Mouse (Mus musculus) hindbrain, postnatal 0 days (tissue): ENCODE measurements around the gene Ifngr1. TPM values are rescaled to one million over a fixed set of nuclear protein-coding genes. Genes with fewer than 3 reads are reported as not detected.

Experiments used
- ATAC-seq: fragments of 200-750 bp; cut with Nextera tagmentation; 2 replicates; pipeline ENCODE4 v1.8.0; 2017; ENCODE audit warnings: mild to moderate bottlenecking, moderate TSS enrichment, moderate library complexity
- DNase-seq: peaks from one replicate; pipeline ENCODE4 v3.0.0-alpha.2; 2015; ENCODE audit warnings: low spot score
- H3K27ac ChIP-seq: fragments of 300-500 bp; sonication (generic); 2 replicates; pipeline ENCODE4 v1.5.1; 2014; ENCODE audit warnings: mild to moderate bottlenecking
- H3K27me3 ChIP-seq: fragments of 300-500 bp; sonication (generic); 2 replicates; pipeline ENCODE4 v1.6.1; 2014; ENCODE audit warnings: low read length, mixed read lengths; ENCODE audit not compliant: insufficient read depth
- H3K36me3 ChIP-seq: fragments of 300-500 bp; sonication (generic); 2 replicates; pipeline ENCODE4 v1.6.1; 2014; ENCODE audit warnings: low read length, mixed read lengths; ENCODE audit not compliant: insufficient read depth
- H3K4me1 ChIP-seq: fragments of 300-500 bp; sonication (generic); 2 replicates; pipeline ENCODE4 v1.6.1; 2014; ENCODE audit warnings: antibody characterized with exemption, low read length, mixed read lengths; ENCODE audit not compliant: insufficient read depth
- H3K4me2 ChIP-seq: fragments of 300-500 bp; sonication (generic); 2 replicates; pipeline ENCODE4 v1.6.1; 2014; ENCODE audit warnings: low read depth, mild to moderate bottlenecking, low read length, moderate library complexity, mixed read lengths
- H3K4me3 ChIP-seq: fragments of 300-500 bp; sonication (generic); 2 replicates; pipeline ENCODE4 v1.5.1; 2014; ENCODE audit warnings: low read length
- H3K9ac ChIP-seq: fragments of 300-500 bp; sonication (generic); replicated peaks from 2 replicates; pipeline ENCODE4 v1.6.1; 2014; ENCODE audit warnings: mild to moderate bottlenecking, low read length, moderate library complexity, mixed read lengths
- H3K9me3 ChIP-seq: fragments of 300-500 bp; sonication (generic); 2 replicates; pipeline ENCODE4 v1.6.1; 2016; ENCODE audit warnings: low read length, mixed read lengths
- CTCF ChIP-seq: IDR thresholded peaks from 2 replicates; pipeline ENCODE4 v1.5.1; 2016; ENCODE audit warnings: antibody characterized with exemption, control low read depth, low read depth
- whole genome bisulfite sequencing: fragments of 180-500 bp; shearing (Covaris S2); extraction: QIAGEN DNeasy Blood & Tissue Kit; methylation state at CpG from one replicate; pipeline ENCODE4 v1.1.7; 2014; 5-methylcytosine and 5-hydroxymethylcytosine counted together
- polyA plus RNA-seq: library from polyadenylated mRNA; unstranded; fragments of >200 nt; fragmentation: Nextera tagmentation; extraction: Ambion mirVana; gene quantifications from 2 replicates; pipeline ENCODE4 v1.2.1, GENCODE M21; 2015
- total RNA-seq: library from RNA; depleted of rRNA; stranded (reverse); fragments of >200 nt; gene quantifications from 2 replicates; pipeline ENCODE4 v1.2.3, GENCODE M21; 2014

Gene Ifngr1
- total and polyA plus RNA-seq, 2 experiments from 2014 or later = 18.1 to 28.3 TPM

- no peaks in the 10 kb centered on the region for H3K36me3 ChIP-seq
- no peak overlapping the region for H3K27ac ChIP-seq
- H3K4me2 ChIP-seq = no peak overlapping the region
- H3K4me3 ChIP-seq = no peak overlapping the region
- DNase-seq = no peak
- 76% methylated on average over 8 of the region's 8 CpGs for WGBS
- no peaks in the 10 kb centered on the region for H3K9me3 ChIP-seq
- H3K27me3 ChIP-seq = no peaks in the 10 kb centered on the region
- no peak for TF ChIP-seq CTCF
- ATAC-seq = no peak
- no peak overlapping the region for H3K9ac ChIP-seq
- no peaks in the 10 kb centered on the region for H3K4me1 ChIP-seq
Observed at GRCm38 (mm10) chr10:19559565-19560165, 32.1 kb upstream of the Ifngr1 start.

GRCm38 (mm10) chr10:19562598-19562997 is 29.2 kb upstream of the Ifngr1 start:
- no peaks in the 10 kb centered on the region for H3K4me1 ChIP-seq
- TF ChIP-seq CTCF = no peak
- DNase-seq (no peak), ATAC-seq (no peak)
- no peak overlapping the region for H3K4me2 ChIP-seq
- H3K4me3 ChIP-seq = no peak overlapping the region
- H3K36me3 ChIP-seq = no peaks in the 10 kb centered on the region
- H3K27ac ChIP-seq = no peak overlapping the region
- no peaks in the 10 kb centered on the region for H3K9me3 ChIP-seq
- H3K9ac ChIP-seq = no peak overlapping the region
- H3K27me3 ChIP-seq = no peaks in the 10 kb centered on the region
- 92% methylated on average over 3 of the region's 3 CpGs for WGBS

GRCm38 (mm10) chr10:19563443-19563861 is 28.3 kb upstream of the Ifngr1 start:
- WGBS = 49% methylated on average over 1 of the region's 1 CpGs
- Histone ChIP-seq H3K9me3 (no peaks in the 10 kb centered on the region), H3K4me1 (no peaks in the 10 kb centered on the region), H3K36me3 (no peaks in the 10 kb centered on the region), H3K4me2 (no peak overlapping the region), H3K27me3 (no peaks in the 10 kb centered on the region), H3K4me3 (no peak overlapping the region), H3K27ac (no peak overlapping the region), H3K9ac (no peak overlapping the region)
- no peak for ATAC-seq
- no peak for TF ChIP-seq CTCF
- no peak for DNase-seq

GRCm38 (mm10) chr10:19567481-19567880 is 24.3 kb upstream of the Ifngr1 start:
- H3K36me3 ChIP-seq = no peaks in the 10 kb centered on the region
- WGBS = 89% methylated on average over 4 of the region's 4 CpGs
- H3K27me3 ChIP-seq = no peaks in the 10 kb centered on the region
- H3K4me1 ChIP-seq = no peaks in the 10 kb centered on the region
- no peak for TF ChIP-seq CTCF
- DNase-seq (no peak), ATAC-seq (no peak)
- H3K27ac ChIP-seq = no peak overlapping the region
- no peak overlapping the region for H3K4me2 ChIP-seq
- no peaks in the 10 kb centered on the region for H3K9me3 ChIP-seq
- H3K4me3 ChIP-seq = no peak overlapping the region
- H3K9ac ChIP-seq = no peak overlapping the region

- ATAC-seq (no peak), DNase-seq (no peak)
- no peaks in the 10 kb centered on the region for H3K27me3 ChIP-seq
- TF ChIP-seq CTCF = no peak
- no peak overlapping the region for H3K4me3 ChIP-seq
- no peaks in the 10 kb centered on the region for H3K9me3 ChIP-seq
- H3K4me1 ChIP-seq = no peaks in the 10 kb centered on the region
- H3K27ac ChIP-seq = no peak overlapping the region
- H3K9ac ChIP-seq = no peak overlapping the region
- H3K36me3 ChIP-seq = no peaks in the 10 kb centered on the region
- WGBS = 90% methylated on average over 4 of the region's 4 CpGs
- H3K4me2 ChIP-seq = no peak overlapping the region
Observed at GRCm38 (mm10) chr10:19570288-19570687, 21.5 kb upstream of the Ifngr1 start.

- H3K27me3 ChIP-seq = no peaks in the 10 kb centered on the region
Observed at GRCm38 (mm10) chr10:19570716-19571115, 21.0 kb upstream of the Ifngr1 start.

GRCm38 (mm10) chr10:19577571-19577970 is 14.2 kb upstream of the Ifngr1 start:
- no peak overlapping the region for H3K4me2 ChIP-seq
- H3K4me3 ChIP-seq = no peak overlapping the region
- H3K36me3 ChIP-seq = no peaks in the 10 kb centered on the region
- no peak for ATAC-seq
- no peak for TF ChIP-seq CTCF
- no peak for DNase-seq
- H3K4me1 ChIP-seq = no peaks in the 10 kb centered on the region
- H3K9me3 ChIP-seq = no peaks in the 10 kb centered on the region
- no peaks in the 10 kb centered on the region for H3K27me3 ChIP-seq
- H3K27ac ChIP-seq = no peak overlapping the region
- no peak overlapping the region for H3K9ac ChIP-seq
- 96% methylated on average over 3 of the region's 3 CpGs for WGBS

More at GRCm38 (mm10) chr10:19570716-19571115, 21.0 kb upstream of the Ifngr1 start:
- Histone ChIP-seq H3K4me2 (no peak overlapping the region), H3K9me3 (no peaks in the 10 kb centered on the region), H3K4me3 (no peak overlapping the region), H3K36me3 (no peaks in the 10 kb centered on the region), H3K9ac (no peak overlapping the region), H3K27ac (no peak overlapping the region), H3K4me1 (no peaks in the 10 kb centered on the region)
- TF ChIP-seq CTCF = no peak
- 82% methylated on average over 1 of the region's 1 CpGs for WGBS
- no peak for ATAC-seq
- no peak for DNase-seq
